Mouse (Mus musculus) testis, adult 2 months (tissue): ENCODE data around the gene Lyz2.

Experiments
- CTCF ChIP-seq: fragments of 200-500 bp; IDR thresholded peaks from 2 replicates; pipeline ENCODE4 v1.5.1; 2012; ENCODE audit warnings: low read depth, mild to moderate bottlenecking, inconsistent platforms, low read length, moderate library complexity; ENCODE audit not compliant: control insufficient read depth, insufficient read depth, insufficient replicate concordance
- POLR2A ChIP-seq: fragments of 200-500 bp; IDR thresholded peaks from 2 replicates; pipeline ENCODE4 v1.6.1; 2012; ENCODE audit warnings: low read depth, mild to moderate bottlenecking, inconsistent platforms, low read length, moderate library complexity; ENCODE audit not compliant: control insufficient read depth

DNA sequence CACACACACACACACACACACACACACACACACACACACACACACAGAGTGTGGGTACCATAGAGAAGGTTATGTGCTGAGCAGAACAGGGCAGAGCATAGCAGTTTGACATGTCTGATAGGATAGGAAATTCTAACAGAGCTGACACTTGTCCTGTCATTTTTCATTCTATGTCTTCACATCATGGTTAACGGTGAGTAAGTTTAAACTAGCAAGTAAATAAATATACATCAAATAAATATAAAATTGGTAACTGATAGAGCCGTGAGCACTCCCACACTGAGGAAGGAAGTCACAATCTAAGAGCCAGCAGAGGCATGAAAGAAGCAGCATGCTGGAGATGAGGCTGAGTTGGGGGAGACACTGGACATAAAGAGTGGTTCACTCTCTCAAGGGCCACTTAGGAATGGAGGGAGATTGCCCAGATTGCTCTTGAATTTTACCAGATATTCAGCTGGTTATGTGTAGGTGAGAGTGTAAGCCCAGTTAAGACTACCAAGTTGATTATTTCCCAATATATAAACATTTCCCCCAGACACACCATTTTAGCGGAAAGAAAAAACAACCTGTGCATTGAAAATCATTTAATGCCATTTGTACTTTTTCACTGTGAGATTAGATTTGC, 5.2 kb upstream of the Lyz2 start:
- no peak for TF ChIP-seq POLR2A
- TF ChIP-seq CTCF: no peak
